Mouse (Mus musculus): Measurements from ENCODE around the gene P3h4. TPM values are rescaled to one million over a fixed set of nuclear protein-coding genes. Genes with fewer than 3 reads are reported as not detected.

P3h4 gene
- total RNA-seq, 2 experiments from 2014 or later, result not detected

GRCm38 (mm10) chr11:100409686-100410085 is 5.0 kb downstream of the P3h4 start:
- ATAC-seq (replicated peaks; ENCODE audit: poor library complexity, severe bottlenecking), result no peak

GRCm38 (mm10) chr11:100408835-100409462 is 5.7 kb downstream of the P3h4 start:
- ATAC-seq (replicated peaks; ENCODE audit: poor library complexity, severe bottlenecking), result no peak

- peak; percentile 73; the same call in 1 of the 2 replicates for ATAC-seq (replicated peaks; ENCODE audit: poor library complexity, severe bottlenecking)
These were observed 6.4 kb downstream of the P3h4 start for GRCm38 (mm10) chr11:100408076-100408834.

GRCm38 (mm10) chr11:100406995-100407705 is 7.5 kb downstream of the P3h4 start:
- ATAC-seq (replicated peaks; ENCODE audit: poor library complexity, severe bottlenecking), result no peak

GRCm38 (mm10) chr11:100406273-100406672 is 8.4 kb downstream of the P3h4 start:
- no peak for ATAC-seq (replicated peaks; ENCODE audit: poor library complexity, severe bottlenecking)

- ATAC-seq (replicated peaks; ENCODE audit: poor library complexity, severe bottlenecking), result no peak
These were observed 10.1 kb downstream of the P3h4 start for GRCm38 (mm10) chr11:100404456-100405074.

GRCm38 (mm10) chr11:100403445-100404134 is 11.0 kb downstream of the P3h4 start:
- ATAC-seq (replicated peaks; ENCODE audit: poor library complexity, severe bottlenecking), result no peak

- no peak for ATAC-seq (replicated peaks; ENCODE audit: poor library complexity, severe bottlenecking)
These were observed 12.0 kb downstream of the P3h4 start for GRCm38 (mm10) chr11:100402682-100403081.

- ATAC-seq (replicated peaks; ENCODE audit: poor library complexity, severe bottlenecking), result no peak
These were observed 12.4 kb downstream of the P3h4 start for GRCm38 (mm10) chr11:100402240-100402639.

GRCm38 (mm10) chr11:100400842-100401241 is 13.8 kb downstream of the P3h4 start:
- ATAC-seq (replicated peaks; ENCODE audit: poor library complexity, severe bottlenecking), result peak; percentile 48

GRCm38 (mm10) chr11:100399727-100400538 is 14.7 kb downstream of the P3h4 start:
- ATAC-seq (replicated peaks; ENCODE audit: poor library complexity, severe bottlenecking), result no peak

- ATAC-seq (replicated peaks; ENCODE audit: poor library complexity, severe bottlenecking), result 0 out of 2 replicates have a peak, but pooled peaks have one; percentile 5
These were observed 15.3 kb downstream of the P3h4 start for GRCm38 (mm10) chr11:100399320-100399719.

- ATAC-seq (replicated peaks; ENCODE audit: poor library complexity, severe bottlenecking), result no peak
These were observed 16.1 kb downstream of the P3h4 start for GRCm38 (mm10) chr11:100398517-100398916.

GRCm38 (mm10) chr11:100397600-100398389 is 16.8 kb downstream of the P3h4 start, which contains the start of gene Jup:
Gene Jup, minus strand, starts transcription at chr11:100397763.
- peak; percentile 84 for ATAC-seq (replicated peaks; ENCODE audit: poor library complexity, severe bottlenecking)

GRCm38 (mm10) chr11:100396886-100397599 is 17.6 kb downstream of the P3h4 start:
- ATAC-seq (replicated peaks; ENCODE audit: poor library complexity, severe bottlenecking), result peak; percentile 7; the same call in 1 of the 2 replicates

GRCm38 (mm10) chr11:100395861-100396631 is 18.6 kb downstream of the P3h4 start:
- no peak for ATAC-seq (replicated peaks; ENCODE audit: poor library complexity, severe bottlenecking)

- peak; percentile 33 for ATAC-seq (replicated peaks; ENCODE audit: poor library complexity, severe bottlenecking)
These were observed 19.4 kb downstream of the P3h4 start for GRCm38 (mm10) chr11:100395200-100395599.

Measured in granulocyte monocyte progenitor cell, adult 5-6 weeks (primary cell).